Mouse (Mus musculus): Measurements from ENCODE around the gene Auts2.

GRCm38 (mm10) chr5:132168805-132169204 is 374.3 kb downstream of the Auts2 start:
- TF ChIP-seq CTCF (IDR thresholded peaks at IDR 0.05; ENCODE audit: low read depth): no peak
- no peak for TF ChIP-seq EP300 (IDR thresholded peaks at IDR 0.05; ENCODE audit: low read depth)
